Mouse (Mus musculus): ENCODE data around the gene Gm2115. TPM values are rescaled to one million over a fixed set of nuclear protein-coding genes. Genes with fewer than 3 reads are reported as not detected.

Gm2115 gene
- polyA plus RNA-seq (2015; fragmentation: Illumina TruSeq; extraction: RNeasy Lipid Tissue Mini Kit (QIAGEN cat#74804); ENCODE audit: low read depth, low replicate concordance), result 12.5 TPM

DNA sequence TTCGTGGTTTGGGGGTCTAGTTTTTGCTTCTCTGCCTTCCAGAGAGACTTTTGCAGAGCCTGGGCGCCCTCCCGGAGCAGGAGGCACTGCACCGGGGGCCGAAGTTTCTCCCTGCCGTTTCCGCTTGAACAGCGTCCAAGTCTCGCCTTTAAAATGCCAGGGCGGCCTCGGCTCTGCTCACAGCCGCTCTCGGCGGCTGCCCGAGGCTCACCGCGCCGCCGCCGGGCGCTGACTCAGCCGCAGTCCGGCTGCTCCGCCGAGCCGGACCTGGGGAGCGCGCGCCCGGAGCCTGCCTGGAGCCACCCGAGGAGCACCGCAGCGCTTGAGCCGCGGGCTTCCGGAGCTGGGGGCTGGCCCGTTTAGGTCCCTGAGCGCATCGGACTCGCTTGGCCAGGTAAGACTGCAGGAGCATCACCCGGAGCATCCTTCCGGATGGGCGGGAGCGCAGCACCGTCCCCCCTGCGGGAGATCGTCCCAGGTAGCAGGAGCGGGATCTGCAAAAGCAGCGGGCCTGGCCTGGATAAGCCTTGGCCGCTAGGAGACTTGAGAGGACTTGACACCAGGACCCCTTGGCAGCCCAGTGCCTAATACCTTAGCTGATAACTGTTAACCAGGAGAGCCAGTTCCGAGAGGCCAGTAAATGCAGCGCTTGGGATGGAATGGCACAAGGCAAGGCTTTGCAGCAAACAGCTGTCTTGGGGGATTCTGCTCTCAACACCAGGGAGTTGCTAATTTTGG lies at the start of gene Gm2115:
Gene Gm2115, plus strand, starts transcription at position 159 of the 738 bp plus-strand sequence.

DNA sequence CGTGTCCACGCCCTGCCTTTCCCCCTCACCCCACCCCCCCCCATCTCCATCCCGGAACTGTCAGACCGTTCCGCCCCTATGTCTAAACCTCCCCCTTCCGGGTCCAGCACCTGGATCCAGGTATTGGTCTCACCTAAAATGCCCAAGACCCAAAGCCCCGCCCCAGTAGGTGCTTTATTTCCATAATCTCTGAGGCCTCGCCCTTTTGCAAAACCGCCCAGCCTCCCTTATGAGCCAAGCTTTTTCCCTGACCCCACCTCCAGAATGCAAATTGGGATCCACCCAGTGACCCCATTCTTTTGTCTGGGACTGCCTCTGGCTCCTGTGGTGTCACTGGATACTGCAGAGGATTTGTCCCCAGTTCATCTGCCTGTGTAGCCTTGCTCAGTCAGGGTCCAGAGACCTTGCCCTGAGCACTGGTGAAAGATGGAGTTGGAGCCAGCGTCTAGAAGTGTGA lies 77.6 kb downstream of the Gm2115 start, which contains the start of gene Fah:
Gene Fah, minus strand, starts transcription at position 430 of the 457 bp plus-strand sequence.

Other genes starting within 250 kb of the Gm2115 start
- gene Arnt2, start 118.8 kb upstream of the Gm2115 start, polyA plus RNA-seq (2015; fragmentation: Illumina TruSeq; extraction: RNeasy Lipid Tissue Mini Kit (QIAGEN cat#74804); ENCODE audit: low read depth, low replicate concordance), result 135 TPM
- 31.0 TPM for gene Fah, start 77.8 kb downstream of the Gm2115 start, polyA plus RNA-seq (2015; fragmentation: Illumina TruSeq; extraction: RNeasy Lipid Tissue Mini Kit (QIAGEN cat#74804); ENCODE audit: low read depth, low replicate concordance)
- 133 TPM for gene Zfand6, start 161.0 kb downstream of the Gm2115 start, polyA plus RNA-seq (2015; fragmentation: Illumina TruSeq; extraction: RNeasy Lipid Tissue Mini Kit (QIAGEN cat#74804); ENCODE audit: low read depth, low replicate concordance)